Mouse (Mus musculus) ovary, postnatal 10 days (tissue): ENCODE data around the gene Fam219a.
A peak's percentile ranks its signal among the peaks of the same experiment; 100 is the strongest.

ENCODE experiments used
- DNase-seq: peaks from one replicate; pipeline ENCODE4 v3.0.0; 2022; ENCODE audit warnings: low spot score

Fam219a gene

DNA sequence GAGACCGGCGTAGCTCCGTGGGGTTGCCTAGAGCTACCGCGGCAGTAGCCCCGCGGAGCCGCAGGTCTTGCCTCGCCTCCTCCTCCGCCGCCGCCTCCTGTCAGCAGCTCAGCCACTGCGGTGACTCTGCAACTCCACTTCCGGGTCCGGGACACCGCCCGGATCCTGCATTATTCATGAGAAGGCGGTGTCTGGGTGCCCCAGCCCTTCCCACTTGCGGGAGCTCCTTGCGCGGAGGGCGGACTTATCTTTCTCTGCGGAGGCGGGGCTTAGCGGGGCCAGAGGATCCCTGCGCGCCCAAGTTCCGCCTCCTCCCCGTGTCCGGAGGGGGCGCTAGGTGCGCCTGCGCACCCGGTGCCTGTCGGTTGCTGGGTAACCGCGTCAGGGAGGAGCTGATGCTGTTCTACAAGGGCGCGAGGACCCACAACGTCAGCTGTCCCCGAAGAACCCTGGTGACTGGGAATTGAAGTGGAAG, at the start of gene Fam219a, which contains the start of gene Dnaic1:
Gene Fam219a (minus strand): TSS at position 128 of the 475 bp plus-strand sequence.
Gene Dnaic1 (plus strand): TSS at position 365 of the 475 bp plus-strand sequence.
- peak; percentile 88 for DNase-seq

DNA sequence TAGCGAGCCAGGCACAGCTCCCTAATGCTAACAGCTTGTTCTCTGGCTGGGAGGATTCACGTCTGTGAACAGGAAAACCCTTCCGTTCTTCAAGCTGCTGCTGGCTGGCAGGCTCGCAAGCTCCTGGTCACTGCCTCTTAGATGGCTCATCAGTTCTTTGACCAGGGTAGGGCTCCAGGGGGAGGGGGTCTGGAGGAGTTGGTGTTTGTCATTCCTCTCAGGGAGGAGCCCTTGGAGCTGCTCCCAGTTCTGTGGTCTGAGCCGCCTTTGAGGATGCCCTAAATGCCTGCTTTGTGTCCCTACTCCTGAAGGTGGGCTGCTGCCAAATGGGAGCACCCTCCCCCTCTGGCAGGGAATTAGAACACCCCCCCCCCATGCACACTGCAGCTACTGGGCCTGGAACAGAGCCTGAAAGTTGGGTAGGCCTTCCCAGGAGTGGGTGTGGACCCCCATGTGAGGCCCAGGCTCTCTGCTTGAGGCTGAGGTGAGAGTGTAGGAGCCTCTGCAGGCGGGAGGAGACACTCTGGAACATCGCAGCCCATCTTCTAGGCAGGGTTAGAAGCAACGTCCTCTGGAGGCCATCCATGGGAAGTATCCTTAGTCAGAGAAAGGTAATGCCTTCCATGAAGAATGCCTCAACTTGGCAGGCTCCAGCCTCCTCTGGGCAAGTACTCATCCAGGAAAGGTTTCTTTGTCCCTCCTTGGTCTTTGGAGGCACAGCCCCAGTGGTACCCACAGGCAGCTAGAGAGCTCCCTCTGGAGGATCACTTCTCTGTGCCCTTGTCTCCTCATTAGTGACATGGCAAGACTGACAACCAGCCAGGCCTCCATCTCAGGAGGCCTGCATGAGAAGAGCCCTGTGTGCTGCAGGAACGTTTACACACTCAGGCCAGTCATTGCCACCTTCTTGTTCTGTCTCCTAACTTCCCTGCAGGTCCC, 46.6 kb upstream of the Fam219a start:
- no peak for DNase-seq

DNA sequence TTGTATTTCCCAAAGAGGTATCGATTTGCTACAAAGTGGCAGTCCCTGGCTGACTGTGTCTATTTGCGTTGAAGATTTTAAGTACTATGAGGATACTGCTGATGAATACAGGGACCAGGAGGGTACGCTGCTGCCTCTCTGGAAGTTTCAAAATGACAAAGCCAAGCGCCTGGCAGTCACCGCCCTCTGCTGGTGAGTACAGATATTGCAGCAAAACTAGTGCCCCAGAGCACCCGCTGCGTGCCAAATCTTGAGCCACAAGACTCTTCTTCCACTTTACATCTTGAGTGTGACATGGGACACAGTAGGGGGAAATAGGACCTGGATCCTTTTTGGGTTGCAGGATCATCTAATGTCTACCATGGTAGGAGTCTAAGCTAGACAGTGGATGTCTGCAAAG, 44.8 kb upstream of the Fam219a start:
- peak; percentile 51 for DNase-seq

DNA sequence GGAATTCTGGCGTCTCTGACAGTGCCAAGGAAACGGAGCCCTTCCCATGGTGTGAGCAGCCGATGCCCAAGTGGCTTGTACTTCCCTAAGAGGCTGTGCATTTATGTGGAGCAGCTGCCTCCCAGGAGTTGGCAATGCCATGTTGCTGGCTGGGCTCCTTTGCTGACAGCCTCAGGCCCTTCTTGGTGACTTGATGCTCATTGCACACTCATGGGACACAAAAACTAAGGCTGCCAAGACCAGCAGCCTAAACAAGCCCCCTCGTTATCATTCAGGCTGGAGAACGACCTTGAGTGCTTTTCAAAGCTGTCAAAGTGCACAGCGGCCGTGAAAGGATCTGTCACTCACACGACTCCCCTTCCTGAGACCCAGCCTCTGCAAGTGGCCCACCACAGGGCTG, 42.8 kb upstream of the Fam219a start:
- DNase-seq: no peak

DNA sequence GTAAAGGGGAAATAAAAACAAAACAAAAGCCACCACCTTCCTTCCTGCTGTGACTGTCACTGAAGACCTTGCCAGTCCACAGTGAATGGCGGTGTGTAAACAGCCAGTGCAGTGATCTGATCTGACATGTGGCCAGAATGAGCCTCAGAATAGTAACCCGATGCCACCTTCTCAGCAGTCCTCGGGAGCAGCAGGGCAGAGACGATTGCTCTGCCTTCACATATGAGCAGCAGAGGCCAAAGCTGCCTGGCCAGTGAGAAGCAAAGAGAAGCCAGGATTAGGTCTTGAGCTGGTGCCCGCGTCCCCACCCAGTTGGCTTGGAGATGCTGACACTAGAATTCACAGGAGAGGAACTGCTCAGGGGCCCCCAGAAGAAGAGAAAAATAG, 41.2 kb upstream of the Fam219a start:
- no peak for DNase-seq

DNA sequence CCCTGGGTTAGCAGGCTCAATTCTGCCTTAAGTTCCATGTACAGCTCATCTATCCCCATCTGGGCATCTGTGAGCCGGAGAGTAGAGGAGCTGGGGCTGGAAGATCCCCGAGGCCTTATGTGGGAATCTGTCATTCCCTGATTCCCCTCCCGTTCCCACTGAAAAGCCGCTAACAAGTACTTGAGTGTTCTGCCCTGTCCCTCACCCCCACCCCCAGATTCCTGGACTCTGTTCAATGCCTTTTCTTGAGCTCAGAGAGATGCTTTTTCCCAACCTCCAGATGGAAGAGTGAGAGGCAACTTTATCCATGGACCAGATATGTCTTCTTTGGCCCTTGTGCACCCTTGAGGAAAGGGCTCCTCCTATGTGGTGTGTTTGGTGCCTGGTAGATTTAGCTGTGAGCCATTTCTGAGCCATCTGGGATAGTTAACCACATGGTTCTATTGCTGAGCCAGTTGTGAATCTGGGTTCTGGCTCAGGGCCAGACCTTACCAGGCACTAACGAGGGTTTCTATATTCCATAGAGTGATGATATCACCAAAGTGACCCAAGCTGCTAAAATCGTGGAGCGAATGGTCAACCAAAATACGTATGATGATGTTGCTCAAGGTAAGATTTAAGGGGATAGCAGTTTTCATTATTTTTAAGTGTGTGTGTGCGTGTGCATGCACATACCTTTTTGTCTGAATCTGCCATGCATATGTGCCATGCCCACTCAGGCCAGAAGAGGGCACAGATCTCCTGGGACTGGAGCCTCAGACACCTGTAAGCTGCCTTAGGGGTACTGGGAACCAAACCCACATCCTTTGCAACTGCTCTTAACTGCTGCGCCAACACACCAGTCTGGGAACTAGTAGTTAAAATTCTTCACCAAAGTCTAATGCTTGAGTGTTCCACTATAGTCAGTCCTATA, 40.6 kb upstream of the Fam219a start:
- DNase-seq: no peak

DNA sequence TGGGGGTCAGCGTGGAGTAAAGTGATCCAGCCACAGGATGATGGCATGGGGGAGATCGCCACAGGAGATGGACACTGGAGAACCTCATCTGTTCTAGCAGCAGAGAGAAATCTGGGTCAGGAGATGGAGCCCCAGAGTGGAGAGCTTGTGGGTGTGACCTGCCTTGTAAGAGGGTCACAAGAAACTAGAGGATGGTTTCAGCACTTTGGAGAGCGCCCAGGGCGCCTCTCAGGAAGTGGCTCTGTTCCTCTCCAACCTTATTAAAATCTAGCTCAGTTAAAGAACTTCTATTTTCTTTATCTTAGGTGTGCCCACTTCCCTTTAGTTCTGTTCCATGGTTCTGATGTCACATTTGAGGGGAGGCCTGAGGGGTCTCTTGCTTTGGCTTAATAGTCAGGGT, 37.4 kb upstream of the Fam219a start:
- no peak for DNase-seq

DNA sequence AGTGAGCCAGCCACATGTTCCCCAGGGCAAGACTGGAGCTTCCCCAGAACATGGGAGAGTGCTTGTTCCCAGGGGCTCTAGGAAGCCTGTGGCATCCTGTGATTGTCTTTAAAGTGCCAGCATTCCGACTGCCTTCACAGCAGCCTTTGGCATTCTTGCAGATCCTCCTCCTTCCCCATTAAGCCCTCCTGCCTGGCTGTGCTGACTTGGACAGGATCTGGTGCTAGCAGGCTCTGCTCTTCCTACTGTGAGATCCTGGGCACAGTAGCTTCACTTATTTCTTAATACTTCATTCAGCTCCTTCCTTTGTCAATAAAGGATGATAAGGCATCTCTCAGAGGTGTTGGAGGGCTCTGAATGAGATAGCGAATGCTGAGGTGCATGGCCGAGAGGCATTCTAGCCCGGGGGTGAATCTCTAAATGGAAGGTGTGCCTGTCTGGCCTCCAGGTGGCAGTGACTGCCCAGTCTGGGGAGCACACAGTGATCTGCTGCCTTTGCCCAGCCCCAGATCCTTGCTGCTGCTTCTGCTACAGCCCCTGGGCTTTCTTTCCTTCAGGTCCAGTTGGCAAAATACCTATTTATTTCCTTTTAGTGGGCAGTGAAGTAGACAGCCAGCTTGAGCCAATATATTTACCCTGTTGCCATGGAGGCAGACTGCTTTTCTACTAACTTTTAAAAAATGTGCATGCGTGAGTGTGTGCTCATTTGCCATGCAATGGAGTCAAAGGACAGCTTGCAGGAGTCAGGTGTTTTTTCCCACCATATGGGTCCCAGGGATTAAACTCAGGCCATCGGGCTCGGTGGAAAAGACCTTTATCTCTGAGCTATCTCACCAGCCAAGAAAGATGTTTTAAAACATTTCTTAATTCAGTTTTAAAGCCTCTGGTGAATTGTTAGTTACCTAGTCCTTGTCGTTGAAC, 35.4 kb upstream of the Fam219a start:
- DNase-seq: no peak

DNA sequence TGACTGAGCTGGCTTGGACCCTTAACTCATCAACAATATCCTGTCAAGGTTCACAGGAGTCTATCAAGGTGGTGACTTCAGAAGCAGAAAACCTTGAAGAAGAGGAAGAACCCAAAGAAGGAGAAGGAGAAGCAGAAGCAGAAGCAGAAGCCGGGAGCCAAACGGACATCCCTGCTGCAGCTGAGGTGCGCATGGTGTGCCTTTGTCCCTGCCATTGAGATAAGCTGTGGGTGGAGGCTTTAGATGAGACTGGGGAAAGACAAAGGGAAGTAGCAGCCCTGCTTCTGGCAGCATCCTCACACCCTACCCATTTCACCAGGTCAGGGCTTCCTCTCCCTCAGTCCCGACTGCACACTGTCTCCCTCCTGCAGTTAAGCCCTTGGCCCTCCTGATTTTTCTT, 33.5 kb upstream of the Fam219a start:
- no peak for DNase-seq

DNA sequence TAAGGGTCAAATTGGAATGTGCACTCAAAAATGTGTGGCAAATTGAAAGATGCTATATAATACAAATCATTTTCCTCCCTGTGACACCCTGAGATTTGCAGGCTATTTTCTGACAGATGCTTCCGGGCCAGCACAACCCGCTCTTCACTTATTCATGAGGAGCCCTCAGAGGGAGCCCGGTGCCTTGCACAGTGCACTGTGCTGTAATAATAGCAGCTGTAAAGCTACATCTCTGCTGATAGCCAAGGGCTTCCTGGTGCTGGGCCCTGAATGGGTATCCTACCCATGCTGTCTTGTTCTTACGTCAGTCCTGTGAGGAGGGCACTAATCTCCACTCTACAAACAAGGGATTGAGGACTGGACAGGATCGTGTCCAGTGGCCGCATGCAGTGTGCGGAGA, 14.0 kb upstream of the Fam219a start:
- no peak for DNase-seq

DNA sequence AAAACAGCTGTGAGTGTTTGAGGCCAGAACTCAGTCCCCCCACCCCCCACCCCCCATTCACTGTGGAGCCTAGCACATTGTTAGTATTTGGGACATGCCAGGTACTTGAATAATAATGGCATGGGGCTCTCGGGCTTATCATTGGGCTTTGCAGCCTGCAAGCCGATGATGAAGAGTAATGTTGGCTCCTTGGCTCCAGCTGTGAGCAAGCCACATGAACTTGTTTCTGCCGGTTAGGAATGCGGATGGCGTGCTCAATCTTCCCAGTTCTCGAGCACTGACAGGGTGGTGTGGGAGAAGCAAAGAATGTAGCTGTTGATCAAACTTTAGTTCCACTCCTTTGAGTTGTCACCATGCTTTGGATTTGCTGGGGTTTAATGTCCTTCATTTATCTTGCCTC, 6.6 kb upstream of the Fam219a start:
- DNase-seq: no peak

DNA sequence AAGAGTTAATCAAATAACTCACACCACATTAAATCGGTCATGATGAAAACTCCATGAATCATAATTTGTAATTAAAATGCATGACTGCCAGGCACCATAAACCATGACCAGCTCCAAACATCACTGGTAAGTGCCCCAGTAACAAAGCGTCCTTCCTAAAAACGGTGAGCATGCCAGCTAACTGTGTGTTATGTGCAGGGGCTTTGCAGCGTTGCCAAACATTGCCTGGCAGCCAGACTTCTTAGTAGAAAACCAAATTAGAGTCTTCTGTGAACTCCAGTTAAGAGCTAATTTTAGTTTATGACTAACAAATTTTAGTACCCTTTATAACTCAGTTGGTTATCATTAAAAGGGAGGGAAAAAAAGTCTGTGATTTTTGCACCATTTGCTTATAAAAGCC, 4.2 kb upstream of the Fam219a start:
- DNase-seq: no peak

DNA sequence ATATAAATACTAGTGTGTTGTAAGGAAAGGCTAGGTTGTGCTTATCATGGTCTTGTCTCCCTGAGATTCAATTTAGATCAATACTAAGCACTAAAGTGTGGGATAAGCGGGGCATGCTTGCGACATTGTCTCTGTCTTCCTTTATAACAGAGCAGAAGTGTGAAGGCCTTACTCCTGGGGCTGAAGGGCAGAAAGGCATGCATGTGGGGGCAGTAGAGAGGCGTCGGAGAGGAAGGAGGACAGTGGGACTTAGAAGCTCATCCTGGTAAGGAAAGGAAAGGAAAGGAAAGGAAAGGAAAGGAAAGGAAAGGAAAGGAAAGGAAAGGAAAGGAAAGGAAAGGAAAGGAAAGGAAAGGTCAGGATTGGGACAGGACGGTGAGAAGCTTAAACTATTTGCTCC, 2.2 kb upstream of the Fam219a start:
- no peak for DNase-seq

DNA sequence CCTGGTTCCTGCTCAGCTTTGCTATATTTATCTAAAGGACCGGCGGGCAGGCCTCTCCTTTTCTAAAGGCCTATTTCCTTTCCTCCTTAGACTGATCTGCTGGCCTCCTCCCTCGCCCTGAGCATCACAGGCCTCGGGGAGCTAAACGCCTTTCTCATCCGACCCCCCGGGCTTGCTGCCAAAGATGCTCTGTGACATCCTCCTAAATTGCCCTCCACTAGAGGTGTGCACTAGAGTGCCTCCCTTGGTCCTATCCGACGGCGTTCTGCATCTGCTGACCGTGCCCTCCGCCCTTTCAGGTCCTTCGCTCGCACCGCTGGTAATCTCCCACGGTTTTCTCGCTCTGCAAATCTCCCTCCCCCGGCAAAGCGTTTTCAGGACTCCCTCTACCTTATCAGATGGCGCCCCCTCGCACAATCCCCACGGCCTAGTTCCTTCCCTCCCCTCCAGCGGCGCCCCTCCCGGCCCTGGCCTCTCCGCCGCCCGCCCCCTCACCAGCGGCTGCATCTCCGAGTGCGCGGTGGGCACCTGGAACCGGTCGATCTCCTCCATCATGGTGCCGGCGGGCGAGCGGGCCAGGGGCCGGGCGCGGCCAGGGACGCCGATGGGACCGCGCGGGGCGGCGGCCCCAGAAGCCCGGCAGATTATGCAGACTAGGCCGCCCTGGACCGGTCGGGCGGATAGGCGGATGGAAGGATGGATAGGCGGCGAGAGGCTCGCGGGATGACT, 492 bp downstream of the Fam219a start:
- no peak for DNase-seq

DNA sequence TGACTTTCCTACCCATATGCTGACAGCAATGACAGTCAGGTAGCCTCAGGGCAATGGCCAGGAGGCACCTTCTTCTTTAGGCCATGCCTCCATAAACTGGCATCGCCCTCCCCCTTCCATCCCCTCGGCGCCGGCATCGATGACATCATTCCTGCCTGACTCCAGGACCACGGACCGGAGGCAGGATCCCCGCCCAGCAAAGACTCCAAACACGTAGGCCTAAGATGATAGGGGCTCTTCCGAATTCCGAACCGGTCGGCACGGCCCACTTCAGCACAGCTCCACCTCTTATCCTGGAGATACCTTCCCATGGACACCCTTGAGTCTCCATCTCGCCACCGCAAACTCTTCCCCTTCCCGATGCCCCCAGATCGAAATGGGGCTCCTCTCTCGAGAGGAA, 1.1 kb downstream of the Fam219a start:
- no peak for DNase-seq

DNA sequence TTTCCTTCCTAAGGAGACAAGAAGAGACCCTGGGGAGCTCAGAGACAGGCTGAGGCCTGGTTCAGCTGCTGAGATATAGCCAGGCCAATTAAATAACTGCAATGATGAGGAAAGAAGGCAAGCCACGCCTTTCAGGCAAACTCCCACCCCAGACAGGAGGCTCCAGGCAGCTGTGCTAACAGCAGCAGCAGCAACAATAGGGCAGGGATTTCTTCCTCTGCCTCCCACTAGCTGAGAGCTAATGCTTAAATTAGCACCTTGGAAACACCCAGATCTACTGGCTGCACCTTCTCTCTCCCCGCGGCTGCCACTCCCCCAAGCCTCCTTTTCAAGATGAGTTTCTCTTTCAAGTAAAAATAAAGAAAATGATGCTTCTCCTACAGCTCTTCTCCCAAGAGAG, 3.2 kb downstream of the Fam219a start:
- no peak for DNase-seq

DNA sequence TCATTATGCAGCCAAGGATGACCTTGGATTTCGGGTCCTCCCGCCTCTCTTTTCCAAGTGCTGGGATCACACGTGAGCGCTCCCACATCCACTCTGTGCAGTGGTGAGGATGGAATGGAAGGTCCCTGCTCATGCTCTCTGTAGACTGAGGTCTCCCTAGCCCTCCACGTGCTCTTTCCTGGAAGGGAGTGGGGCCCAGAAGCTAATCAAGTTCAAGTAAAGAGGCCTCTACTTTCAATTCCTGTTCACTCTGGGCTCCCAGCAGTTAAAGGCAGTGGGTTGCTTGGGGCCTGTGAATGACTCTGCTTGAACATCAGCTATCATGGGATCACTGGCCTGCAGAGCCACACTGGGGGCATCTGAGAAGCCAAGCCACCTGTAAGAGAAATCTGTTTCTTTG, 6.0 kb downstream of the Fam219a start:
- DNase-seq: no peak

DNA sequence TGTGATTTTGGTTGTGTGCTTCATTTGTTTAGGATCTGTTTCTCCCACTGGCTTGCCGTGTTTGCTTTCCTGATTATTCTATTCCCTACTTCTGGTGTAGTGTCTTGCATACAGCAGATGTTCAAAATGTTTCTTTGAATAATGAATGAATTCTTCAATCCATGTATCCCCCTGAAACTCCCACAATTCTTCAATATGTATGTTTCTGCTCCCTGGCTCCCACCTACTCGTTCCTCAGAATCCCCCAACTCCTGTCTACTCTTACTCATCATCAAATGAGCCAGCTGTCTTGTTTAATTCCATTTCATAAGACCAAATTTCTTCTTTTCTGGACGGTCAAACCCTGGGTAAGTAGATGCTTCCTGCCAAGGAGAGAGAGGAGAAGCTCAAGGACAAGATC, 12.2 kb downstream of the Fam219a start:
- no peak for DNase-seq

DNA sequence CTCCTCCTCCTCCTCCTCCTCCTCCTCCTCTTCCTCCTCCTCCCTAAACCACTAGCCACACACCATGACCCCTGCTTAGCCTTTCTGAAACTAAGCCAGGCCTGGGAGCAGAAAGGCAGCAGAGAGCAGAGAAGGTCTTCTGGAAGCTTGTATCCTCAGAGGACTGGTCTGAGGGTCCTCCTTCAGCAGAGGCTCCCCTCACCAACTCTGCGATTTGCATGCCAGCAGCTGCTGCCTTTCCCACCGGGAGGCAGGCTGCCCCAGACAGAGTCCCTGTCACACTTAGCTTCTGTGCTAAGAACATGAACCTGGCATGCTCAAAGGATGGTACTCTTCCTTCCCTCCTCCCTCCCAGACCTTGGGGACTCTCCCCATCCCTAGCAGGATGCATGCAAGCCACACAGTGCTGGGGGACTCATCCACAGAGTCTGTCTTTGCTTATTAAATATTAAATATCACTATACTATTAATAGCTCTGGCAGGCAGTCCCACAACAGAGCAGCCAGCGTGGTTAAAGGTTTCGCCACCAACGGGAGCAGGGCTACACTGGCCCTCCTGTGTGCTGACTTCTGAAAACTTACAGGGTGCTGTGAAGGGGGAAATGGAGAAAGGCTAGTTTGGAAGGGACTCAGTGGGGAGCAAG, 12.9 kb downstream of the Fam219a start:
- no peak for DNase-seq

DNA sequence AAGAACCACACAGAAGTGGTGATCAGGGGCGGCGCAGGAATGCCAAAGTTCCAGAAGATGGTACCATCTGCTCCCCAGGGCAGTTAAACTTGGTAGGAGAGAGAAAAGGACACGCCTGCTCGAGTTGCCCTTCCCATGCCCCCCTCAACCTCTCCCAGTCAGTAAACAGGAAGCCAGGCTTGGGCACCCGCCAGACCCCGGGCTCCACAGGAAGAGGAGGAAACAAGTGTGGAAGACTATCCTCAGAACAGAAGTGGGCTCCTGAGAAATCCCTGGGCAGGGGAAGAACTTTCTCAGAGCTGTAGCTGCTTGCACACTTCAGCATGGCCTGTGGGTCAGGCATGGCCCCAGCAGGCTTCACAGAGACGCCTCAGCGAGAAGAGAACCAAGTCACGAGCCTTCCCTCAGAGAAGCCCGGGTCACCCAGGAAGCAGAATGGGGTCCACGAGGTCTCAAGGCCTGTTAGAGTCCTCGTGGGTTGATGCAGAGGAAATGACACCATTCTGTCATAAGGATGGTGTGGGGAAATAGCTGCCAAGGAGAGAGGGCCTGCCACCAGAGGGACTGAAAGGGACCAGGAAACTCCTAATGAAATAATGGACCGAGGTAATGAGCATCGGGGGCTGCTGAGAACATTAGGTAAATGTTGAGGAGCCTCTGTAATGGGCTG, 14.2 kb downstream of the Fam219a start:
- DNase-seq: no peak
